ENCODE assay signal across 8 mouse cellular contexts in the genomic region with DNA sequence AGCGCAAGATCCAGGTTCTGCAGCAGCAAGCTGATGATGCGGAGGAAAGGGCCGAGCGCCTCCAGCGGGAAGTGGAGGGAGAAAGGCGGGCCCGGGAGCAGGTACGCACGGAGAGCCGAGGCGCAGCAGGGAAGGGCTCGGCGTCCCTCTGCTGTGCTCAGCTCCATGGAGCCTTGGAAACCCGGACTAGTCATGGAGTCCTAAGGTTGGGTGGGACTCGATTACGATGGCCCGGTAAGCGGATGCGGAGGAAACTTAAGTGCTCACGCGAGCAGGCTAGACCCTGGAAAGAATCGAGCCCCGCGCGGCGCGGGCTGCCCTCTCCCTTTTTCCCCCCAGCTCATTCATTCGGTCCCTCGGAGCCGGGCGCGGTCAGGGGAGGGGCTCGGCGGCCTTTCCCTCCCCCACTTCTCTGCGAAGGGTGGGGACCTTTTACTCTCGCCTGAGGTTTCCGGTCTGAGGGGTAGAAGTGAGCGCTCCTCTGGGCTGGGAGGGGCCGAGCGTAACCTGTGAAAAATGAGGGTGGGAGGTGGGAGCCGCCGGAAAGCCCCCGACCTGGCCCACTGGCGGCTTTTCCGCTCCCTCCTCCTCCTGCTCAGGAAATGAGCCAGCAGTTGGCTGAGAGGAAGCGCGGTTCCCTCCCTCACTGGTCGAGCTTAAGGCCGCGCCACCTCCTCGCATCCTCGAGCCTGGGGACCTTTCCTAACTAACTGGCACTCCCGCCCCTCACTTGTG. TPM values are rescaled to one million over a fixed set of nuclear protein-coding genes. Genes with fewer than 3 reads are reported as not detected.
A peak's percentile ranks its signal among the peaks of the same experiment; 100 is the strongest.
DNase-seq lines count a peak whose midpoint lies in the region; ATAC-seq and TF ChIP-seq lines count a peak whose summit lies in the region.

No protein-coding gene starts in this region.

- no peaks in the 10 kb centered on the region for H3K36me3 ChIP-seq in forebrain, postnatal 0 days (ENCODE audit: insufficient read depth)

- peak; percentile 85 for DNase-seq in Muller cell, postnatal 12 days (ENCODE audit: inconsistent ontology term)
- DNase-seq in cerebellum, adult 2 months: peak; percentile 40 to 41
- peak; percentile 71 for DNase-seq in forebrain, postnatal 0 days
- peak; percentile 81 for DNase-seq in heart, postnatal 4 days
- peak; percentile 26 to 34 for DNase-seq in layer of hippocampus, adult 8-10 months (ENCODE audit: low spot score in 2 of 2)
- DNase-seq in lung, postnatal 14 days: peak; percentile 80
- peak; percentile 54 for DNase-seq in ovary, postnatal 14 days (ENCODE audit: low spot score)
- peak; percentile 89 for DNase-seq in thymus, postnatal 25 days

- peak overlapping the region; percentile 36; the same call in 1 of the 2 replicates for H3K27ac ChIP-seq in cerebellum, adult 2 months (ENCODE audit: insufficient read depth, low read length)
- H3K27ac ChIP-seq in forebrain, postnatal 0 days (ENCODE audit: low read depth, low read length): peak overlapping the region; percentile 95

- peak overlapping the region; percentile 88 for H3K9ac ChIP-seq in forebrain, postnatal 0 days

- no peak for TF ChIP-seq POLR2A in cerebellum, adult 2 months (IDR thresholded peaks at IDR 0.05; ENCODE audit: borderline replicate concordance, insufficient read depth, low read length)

- ATAC-seq in forebrain, postnatal 0 days: peak; percentile 54

- no peaks in the 10 kb centered on the region for H3K27me3 ChIP-seq in cerebellum, adult 2 months (ENCODE audit: control insufficient read depth, insufficient read depth, low read length)
- no peaks in the 10 kb centered on the region for H3K27me3 ChIP-seq in forebrain, postnatal 0 days (ENCODE audit: insufficient read depth, low read length)

- H3K4me3 ChIP-seq in cerebellum, adult 2 months (replicated peaks; ENCODE audit: insufficient read depth, low read depth, low read length): peak overlapping the region; percentile 80
- peak overlapping the region; percentile 81 for H3K4me3 ChIP-seq in forebrain, postnatal 0 days (ENCODE audit: low read depth, low read length)

- no peak for TF ChIP-seq CTCF in cerebellum, adult 2 months (IDR thresholded peaks at IDR 0.05; ENCODE audit: borderline replicate concordance, insufficient read depth, low read depth, low read length)
- peak; percentile 32; the same call in 1 of the 2 replicates for TF ChIP-seq CTCF in forebrain, postnatal 0 days (IDR thresholded peaks at IDR 0.05; ENCODE audit: low read depth)

- no peaks in the 10 kb centered on the region for H3K9me3 ChIP-seq in forebrain, postnatal 0 days (ENCODE audit: low read length)

- H3K4me1 ChIP-seq in cerebellum, adult 2 months (ENCODE audit: control insufficient read depth, insufficient read depth, low read length): peaks cover 12% of the 10 kb centered on the region
- peaks cover 29% of the 10 kb centered on the region for H3K4me1 ChIP-seq in forebrain, postnatal 0 days (ENCODE audit: insufficient read depth)

- under 1% methylated on average over 52 of the region's 53 CpGs for WGBS in cerebellum, adult 2 months
- 3% methylated on average over 48 of the region's 53 CpGs for WGBS in forebrain, postnatal 0 days

- H3K4me2 ChIP-seq in forebrain, postnatal 0 days (ENCODE audit: low read depth): peak overlapping the region; percentile 73

RNA-seq across cellular contexts. Expression of gene Tpm3, which starts 7.5 kb away (rescaled TPM):
- polyA plus RNA-seq in cerebellum, adult 2 months (2012; rRNA removed): 120 and 124 TPM in 2 replicates
- total RNA-seq in forebrain, postnatal 0 days (2014; rRNA removed): 315 and 316 TPM in 2 replicates
- 419 and 440 TPM in 2 replicates for polyA plus RNA-seq in forebrain, postnatal 0 days (2015; fragmentation: Nextera tagmentation; extraction: Ambion mirVana)
- 100 to 1,000 TPM; 127 to 134 TPM for total RNA-seq in heart, postnatal 4 days (2021)
- total RNA-seq in layer of hippocampus, adult 8-10 months (2022): 100 to 1,000 TPM; 143 to 186 (median 163) TPM

RNA-seq across cellular contexts. Expression of gene Nup210l, which starts 24.0 kb away (rescaled TPM):
- polyA plus RNA-seq in cerebellum, adult 2 months (2012; rRNA removed): 0.16 and 0.27 TPM in 2 replicates
- 0.31 and 0.38 TPM in 2 replicates for total RNA-seq in forebrain, postnatal 0 days (2014; rRNA removed)
- polyA plus RNA-seq in forebrain, postnatal 0 days (2015; fragmentation: Nextera tagmentation; extraction: Ambion mirVana): 0.10 and 0.11 TPM in 2 replicates
- total RNA-seq in heart, postnatal 4 days (2021): under 1 TPM; 0.12 to 0.23 TPM
- total RNA-seq in layer of hippocampus, adult 8-10 months (2022): under 1 TPM; 0.16 to 0.41 (median 0.32) TPM

RNA-seq across cellular contexts. Expression of gene Ubap2l, which starts 27.5 kb away (rescaled TPM):
- 90.4 and 102 TPM in 2 replicates for polyA plus RNA-seq in cerebellum, adult 2 months (2012; rRNA removed)
- total RNA-seq in forebrain, postnatal 0 days (2014; rRNA removed): 76.9 and 103 TPM in 2 replicates
- 93.8 and 118 TPM in 2 replicates for polyA plus RNA-seq in forebrain, postnatal 0 days (2015; fragmentation: Nextera tagmentation; extraction: Ambion mirVana)
- total RNA-seq in heart, postnatal 4 days (2021): 100 to 1,000 TPM; 160 to 164 TPM
- 100 to 1,000 TPM; 165 to 186 (median 173) TPM for total RNA-seq in layer of hippocampus, adult 8-10 months (2022)

RNA-seq across cellular contexts. Expression of gene 4933434E20Rik, which starts 28.5 kb away (rescaled TPM):
- 112 and 116 TPM in 2 replicates for polyA plus RNA-seq in cerebellum, adult 2 months (2012; rRNA removed)
- total RNA-seq in forebrain, postnatal 0 days (2014; rRNA removed): 91.3 and 94.7 TPM in 2 replicates
- 213 and 221 TPM in 2 replicates for polyA plus RNA-seq in forebrain, postnatal 0 days (2015; fragmentation: Nextera tagmentation; extraction: Ambion mirVana)
- 10 to 100 TPM; 56.4 to 66.5 TPM for total RNA-seq in heart, postnatal 4 days (2021)
- 100 to 1,000 TPM in 1 of 4 experiments, 10 to 100 TPM in 3; 94.7 to 111 (median 99.1) TPM for total RNA-seq in layer of hippocampus, adult 8-10 months (2022)

Comparison
In these comparisons a context has a peak if more than half of its experiments do, and no peak if none do; other contexts are left out.
1. Peak in every context shown above with its lines: DNase-seq, ATAC-seq, H3K4me3 ChIP-seq and H3K27ac ChIP-seq.
2. DNase-seq: peak in every context shown above with its lines; median percentile 89 in thymus, postnatal 25 days; 85 in Muller cell, postnatal 12 days; 81 in heart, postnatal 4 days; 80 in lung, postnatal 14 days; 71 in forebrain, postnatal 0 days; 54 in ovary, postnatal 14 days; 40 in cerebellum, adult 2 months; 30 in layer of hippocampus, adult 8-10 months.